Mouse (Mus musculus) mature B cell (primary cell): ENCODE results near the gene Olfr671.
"Not testable (repeated sequence)": the region's sequence is repeated elsewhere in the genome, so short reads cannot be mapped to it uniquely, and the experiment has no call there.

Source experiments
- in situ Hi-C: fragments of 300-500 bp; cut with MboI; formaldehyde crosslinking; loops from 2 replicates; pipeline ENCODE4 v1.14.3; 2019

The Olfr671 gene

GRCm38 (mm10) chr7:104979026-104979425, at the start of gene Olfr671:
Gene Olfr671 (minus strand): TSS chr7:104979126.
- in situ Hi-C loops, result no loop called here

- in situ Hi-C loops, result no loop called here
Measured at GRCm38 (mm10) chr7:105028360-105028759, 49.4 kb upstream of the Olfr671 start, which contains the start of gene Olfr675. Gene Olfr675 (minus strand): TSS chr7:105028460.

GRCm38 (mm10) chr7:105022530-105022929, 43.6 kb upstream of the Olfr671 start:
- in situ Hi-C loops, result no loop called here

- in situ Hi-C loops, result no loop called here
Measured at GRCm38 (mm10) chr7:105001929-105002328, 23.0 kb upstream of the Olfr671 start, which contains the start of gene Olfr672. Gene Olfr672 (minus strand): TSS chr7:105002029.

- in situ Hi-C loops, result not testable (repeated sequence)
Measured at GRCm38 (mm10) chr7:104972507-104972906, 6.4 kb downstream of the Olfr671 start.

- in situ Hi-C loops, result no loop called here
Measured at GRCm38 (mm10) chr7:104962520-104962919, 16.4 kb downstream of the Olfr671 start, which contains the start of gene Olfr670. Gene Olfr670 (minus strand): TSS chr7:104962620.

GRCm38 (mm10) chr7:104950234-104950633, 28.7 kb downstream of the Olfr671 start:
- in situ Hi-C loops, result not testable (repeated sequence)

- in situ Hi-C loops, result no loop called here
Measured at GRCm38 (mm10) chr7:104933940-104934339, 45.0 kb downstream of the Olfr671 start, which contains the start of gene Olfr669. Gene Olfr669 (plus strand): TSS chr7:104934240.

GRCm38 (mm10) chr7:104927957-104928356, 51.0 kb downstream of the Olfr671 start, which contains the start of gene Olfr668:
Gene Olfr668 (minus strand): TSS chr7:104928057.
- in situ Hi-C loops, result no loop called here
